Mouse (Mus musculus) limb, embryonic 14.5 days (tissue): Measurements from ENCODE around the gene Stk39. TPM values are rescaled to one million over a fixed set of nuclear protein-coding genes. Genes with fewer than 3 reads are reported as not detected.

ENCODE experiments used
- ATAC-seq: fragments of 200-750 bp; cut with Nextera tagmentation; 2 replicates; pipeline ENCODE4 v1.8.0; 2017; ENCODE audit warnings: low read depth, moderate number of reproducible peaks, moderate TSS enrichment; ENCODE audit not compliant: low FRiP score
- DNase-seq: peaks from one replicate; pipeline ENCODE4 v3.0.0-alpha.2; 2015; ENCODE audit warnings: low spot score
- H3K27ac ChIP-seq: fragments of 300-500 bp; sonication (generic); replicated peaks from 2 replicates; pipeline ENCODE4 v1.5.1; 2014; ENCODE audit warnings: low read depth, mild to moderate bottlenecking, low read length, moderate library complexity, mixed read lengths
- H3K27me3 ChIP-seq: fragments of 300-500 bp; sonication (generic); 2 replicates; pipeline ENCODE4 v1.6.1; 2014; ENCODE audit warnings: low read length, mixed read lengths; ENCODE audit not compliant: control insufficient read depth, insufficient read depth
- H3K36me3 ChIP-seq: fragments of 300-500 bp; sonication (generic); 2 replicates; pipeline ENCODE4 v1.6.1; 2014; ENCODE audit warnings: mild to moderate bottlenecking, low read length, moderate library complexity, mixed read lengths; ENCODE audit not compliant: control insufficient read depth, insufficient read depth
- H3K4me1 ChIP-seq: fragments of 300-500 bp; sonication (generic); 2 replicates; pipeline ENCODE4 v1.6.1; 2014; ENCODE audit warnings: antibody characterized with exemption, low read length, mixed read lengths; ENCODE audit not compliant: control insufficient read depth, insufficient read depth
- H3K4me2 ChIP-seq: fragments of 300-500 bp; sonication (generic); replicated peaks from 2 replicates; pipeline ENCODE4 v1.6.1; 2014; ENCODE audit warnings: low read depth, mild to moderate bottlenecking, low read length, moderate library complexity; ENCODE audit not compliant: severe bottlenecking
- H3K4me3 ChIP-seq: fragments of 300-500 bp; sonication (generic); replicated peaks from 2 replicates; pipeline ENCODE4 v1.5.1; 2014; ENCODE audit warnings: low read length
- H3K9ac ChIP-seq: fragments of 300-500 bp; sonication (generic); 2 replicates; pipeline ENCODE4 v1.6.1; 2014; ENCODE audit warnings: mild to moderate bottlenecking, low read depth, low read length, moderate library complexity; ENCODE audit not compliant: severe bottlenecking
- H3K9me3 ChIP-seq: fragments of 300-500 bp; sonication (generic); 2 replicates; pipeline ENCODE4 v1.6.1; 2016; ENCODE audit warnings: low read length; ENCODE audit not compliant: control insufficient read depth
- POLR2A ChIP-seq: fragments of 200-500 bp; IDR thresholded peaks from 2 replicates; pipeline ENCODE4 v1.8.0; 2012; ENCODE audit warnings: inconsistent platforms, mild to moderate bottlenecking, moderate library complexity, borderline replicate concordance; ENCODE audit not compliant: insufficient read depth, insufficient read length; ENCODE audit errors: extremely low read depth
- WGBS: fragments of 180-500 bp; shearing (Covaris S2); extraction: QIAGEN DNeasy Blood & Tissue Kit; methylation state at CpG from one replicate; pipeline ENCODE4 v1.1.7; 2014; 5-methylcytosine and 5-hydroxymethylcytosine counted together
- polyA plus RNA-seq, 2 experiments: library from polyadenylated mRNA; depleted of rRNA in 1 of 2; stranded (reverse) in 1 of 2; unstranded in 1 of 2; fragments of >200 nt; fragmentation: Nextera tagmentation in 1 of 2; extraction: Ambion mirVana in 1 of 2; gene quantifications; 2 replicates each; pipeline versions ENCODE4 v1.2.1 to v1.2.3; 2012 to 2014

The Stk39 gene
- polyA plus RNA-seq, 2 experiments = 14.9 to 16.8 TPM

- ATAC-seq (no peak), DNase-seq (no peak)
- H3K9ac ChIP-seq = no peak overlapping the region
- H3K36me3 ChIP-seq = peaks cover 9% of the 10 kb centered on the region; the same call in 1 of the 2 replicates
- 66% methylated on average over 4 of the region's 4 CpGs for WGBS
- H3K4me3 ChIP-seq = no peak overlapping the region
- TF ChIP-seq POLR2A = no peak
- no peaks in the 10 kb centered on the region for H3K4me1 ChIP-seq
- no peak overlapping the region for H3K4me2 ChIP-seq
- H3K27me3 ChIP-seq = no peaks in the 10 kb centered on the region
- no peaks in the 10 kb centered on the region for H3K9me3 ChIP-seq
- no peak overlapping the region for H3K27ac ChIP-seq
These were observed 200.8 kb downstream of the Stk39 start for GRCm38 (mm10) chr2:68271301-68271700.

DNA sequence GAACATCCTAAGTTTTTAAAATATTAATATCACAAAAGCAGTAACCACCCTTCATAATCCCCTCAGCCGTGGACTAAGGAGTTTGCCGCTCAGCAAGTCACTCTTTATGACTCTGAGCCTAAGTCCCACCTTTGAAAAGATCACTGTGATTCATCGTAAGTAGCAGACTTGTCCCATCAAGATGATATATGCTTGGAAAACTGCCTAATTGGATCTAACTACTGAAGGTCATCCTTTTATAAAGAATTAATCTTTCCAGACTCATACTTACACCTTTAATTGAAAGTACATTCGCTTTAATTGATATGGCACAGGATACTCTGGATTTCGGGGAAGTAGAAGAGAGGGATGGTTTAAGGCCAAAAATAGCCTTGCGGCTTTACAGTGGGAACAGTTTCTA, 201.2 kb downstream of the Stk39 start:
- Histone ChIP-seq H3K4me2 (no peak overlapping the region), H3K9ac (no peak overlapping the region), H3K27me3 (no peaks in the 10 kb centered on the region), H3K4me3 (no peak overlapping the region), H3K36me3 (peaks cover 9% of the 10 kb centered on the region; the same call in 1 of the 2 replicates), H3K4me1 (no peaks in the 10 kb centered on the region), H3K9me3 (no peaks in the 10 kb centered on the region), H3K27ac (no peak overlapping the region)
- 78% methylated on average over 6 of the region's 6 CpGs for whole genome bisulfite sequencing
- ATAC-seq (no peak), DNase-seq (no peak)
- TF ChIP-seq POLR2A = no peak

GRCm38 (mm10) chr2:68269646-68270045, 202.4 kb downstream of the Stk39 start:
- no peaks in the 10 kb centered on the region for H3K9me3 ChIP-seq
- H3K4me1 ChIP-seq = no peaks in the 10 kb centered on the region
- ATAC-seq (no peak), DNase-seq (no peak)
- no peaks in the 10 kb centered on the region for H3K27me3 ChIP-seq
- no peak for TF ChIP-seq POLR2A
- 95% methylated on average over 4 of the region's 4 CpGs for WGBS
- H3K4me2 ChIP-seq = no peak overlapping the region
- H3K4me3 ChIP-seq = no peak overlapping the region
- no peak overlapping the region for H3K27ac ChIP-seq
- H3K36me3 ChIP-seq = peaks cover 9% of the 10 kb centered on the region; the same call in 1 of the 2 replicates
- no peak overlapping the region for H3K9ac ChIP-seq

- no peak overlapping the region for H3K4me2 ChIP-seq
- no peak for TF ChIP-seq POLR2A
- no peaks in the 10 kb centered on the region for H3K36me3 ChIP-seq
- DNase-seq (no peak), ATAC-seq (no peak)
- no peaks in the 10 kb centered on the region for H3K9me3 ChIP-seq
- no peak overlapping the region for H3K27ac ChIP-seq
- WGBS = 79% methylated on average over 5 of the region's 5 CpGs
- H3K4me3 ChIP-seq = no peak overlapping the region
- no peaks in the 10 kb centered on the region for H3K27me3 ChIP-seq
- no peaks in the 10 kb centered on the region for H3K4me1 ChIP-seq
- H3K9ac ChIP-seq = no peak overlapping the region
These were observed 207.2 kb downstream of the Stk39 start for GRCm38 (mm10) chr2:68264826-68265225.

DNA sequence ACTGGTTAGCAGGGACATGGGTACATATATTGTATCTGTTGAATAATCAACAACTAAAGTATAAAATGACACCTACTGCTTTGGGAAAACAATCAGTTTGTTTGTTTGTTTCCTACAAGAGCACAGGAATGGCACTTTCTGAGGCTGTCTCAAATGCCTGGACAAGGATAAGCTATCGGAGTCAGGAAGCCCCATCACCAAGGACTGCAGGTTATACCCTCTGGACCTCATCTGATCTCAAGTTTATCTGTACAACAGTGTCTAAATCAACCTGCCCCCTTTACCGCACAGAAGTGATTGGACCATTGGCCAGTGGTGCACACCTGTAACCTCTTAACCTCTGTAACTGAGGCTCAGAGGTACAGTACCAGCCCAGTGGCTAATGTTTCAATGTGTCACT, 211.2 kb downstream of the Stk39 start:
- ATAC-seq = no peak
- WGBS = 92% methylated on average over 2 of the region's 2 CpGs

DNA sequence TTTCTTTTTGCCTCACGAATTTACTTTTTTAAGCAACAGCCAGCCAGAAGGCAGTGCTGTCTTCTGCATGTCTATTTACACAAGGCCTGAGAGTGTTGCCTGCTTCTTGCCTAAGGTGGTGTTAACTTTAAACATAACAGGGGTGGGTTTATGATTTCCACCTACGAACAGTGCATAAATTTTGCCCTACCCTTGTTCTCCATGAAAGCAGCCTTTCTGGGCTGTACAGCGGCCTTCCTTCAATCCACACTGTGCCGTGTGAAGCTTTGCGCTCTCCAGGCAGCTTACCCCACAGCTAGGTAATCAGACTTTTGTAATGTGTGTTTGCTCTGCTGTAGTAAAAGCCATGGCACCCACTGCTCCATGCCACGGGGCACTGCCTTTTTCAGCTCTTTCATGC, 214.5 kb downstream of the Stk39 start:
- 0 out of 2 replicates have a peak, but pooled peaks cover 4% of the 10 kb centered on the region for H3K36me3 ChIP-seq
- ATAC-seq (no peak), DNase-seq (no peak)
- no peaks in the 10 kb centered on the region for H3K27me3 ChIP-seq
- H3K4me3 ChIP-seq = no peak overlapping the region
- H3K9ac ChIP-seq = no peak overlapping the region
- no peaks in the 10 kb centered on the region for H3K9me3 ChIP-seq
- no peaks in the 10 kb centered on the region for H3K4me1 ChIP-seq
- no peak overlapping the region for H3K4me2 ChIP-seq
- whole genome bisulfite sequencing = 67% methylated on average over 6 of the region's 6 CpGs
- H3K27ac ChIP-seq = no peak overlapping the region
- no peak for TF ChIP-seq POLR2A

More for the DNA sequence above, 211.2 kb downstream of the Stk39 start:
- no peak overlapping the region for H3K4me2 ChIP-seq
- H3K27ac ChIP-seq = no peak overlapping the region
- no peak for DNase-seq
- no peaks in the 10 kb centered on the region for H3K27me3 ChIP-seq
- no peak overlapping the region for H3K4me3 ChIP-seq
- 0 out of 2 replicates have a peak, but pooled peaks cover 4% of the 10 kb centered on the region for H3K36me3 ChIP-seq
- TF ChIP-seq POLR2A = no peak
- no peak overlapping the region for H3K9ac ChIP-seq
- H3K9me3 ChIP-seq = no peaks in the 10 kb centered on the region
- no peaks in the 10 kb centered on the region for H3K4me1 ChIP-seq
